Mouse (Mus musculus) A20 (cell line): ENCODE results near the gene Rtn4.

Source experiments
- DNase-seq: peaks from one replicate; pipeline ENCODE4 v3.0.0-alpha.2; 2011; ENCODE audit warnings: low read depth, low spot score

Rtn4 gene

DNA sequence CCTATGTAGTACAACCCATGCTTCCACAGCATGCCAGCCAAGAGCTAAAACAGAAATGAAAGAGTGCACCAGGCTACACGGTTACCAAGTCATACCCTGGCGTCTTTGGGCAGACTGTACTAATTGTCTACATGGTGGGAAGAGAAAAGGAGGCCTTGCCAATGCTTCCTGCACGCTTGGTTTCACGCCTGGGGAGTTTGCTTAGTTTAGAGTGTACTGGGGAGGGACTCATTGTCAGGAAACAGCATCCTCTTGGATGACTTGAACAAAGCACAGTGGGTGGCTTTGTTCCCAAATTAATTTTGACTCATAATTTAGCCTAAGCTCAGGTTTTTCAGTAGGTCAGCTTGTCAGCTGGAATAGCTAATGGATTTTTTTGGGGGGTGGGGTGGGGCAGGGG is 72.3 kb downstream of the Rtn4 start:
- no peak for DNase-seq

- no peak for DNase-seq
These were observed 73.7 kb downstream of the Rtn4 start for GRCm38 (mm10) chr11:29766313-29766982.

- no peak for DNase-seq
These were observed 75.8 kb downstream of the Rtn4 start for GRCm38 (mm10) chr11:29768523-29768922.

DNA sequence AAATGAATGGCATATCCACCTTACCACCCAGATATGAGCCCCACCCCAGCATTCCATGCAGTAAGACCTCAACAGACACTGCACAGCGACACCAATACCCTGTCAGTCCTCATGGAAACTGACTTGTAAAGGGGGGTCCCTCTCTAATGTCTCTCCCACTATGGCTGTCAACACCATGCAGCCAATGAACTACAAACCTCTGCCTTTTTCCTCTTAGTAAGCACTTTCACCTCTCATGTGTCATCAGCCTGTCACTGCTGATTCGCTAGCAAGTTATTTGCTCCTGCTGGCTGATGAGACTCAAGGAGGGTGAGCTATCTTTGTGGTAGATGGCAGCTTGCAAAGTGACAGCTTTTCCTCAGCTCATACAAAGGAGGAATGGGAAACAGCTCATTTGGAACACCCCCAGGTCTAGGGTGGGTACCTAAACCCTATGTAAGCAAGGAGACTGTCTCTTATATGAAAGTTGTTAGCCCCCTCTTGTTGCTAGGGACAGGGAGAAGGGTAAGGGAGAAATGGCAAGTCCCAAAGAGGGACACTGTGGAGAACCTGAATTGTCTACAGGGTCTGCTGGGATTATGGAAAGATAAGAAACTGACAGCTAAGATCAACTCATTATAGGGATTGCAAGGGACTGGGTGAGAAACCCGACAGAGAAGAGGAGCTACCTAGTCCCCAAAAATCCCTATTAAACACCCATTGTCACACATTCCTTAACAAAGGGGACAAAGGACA is 78.1 kb downstream of the Rtn4 start:
- DNase-seq = no peak

GRCm38 (mm10) chr11:29772279-29772678 is 79.5 kb downstream of the Rtn4 start:
- DNase-seq = no peak

DNA sequence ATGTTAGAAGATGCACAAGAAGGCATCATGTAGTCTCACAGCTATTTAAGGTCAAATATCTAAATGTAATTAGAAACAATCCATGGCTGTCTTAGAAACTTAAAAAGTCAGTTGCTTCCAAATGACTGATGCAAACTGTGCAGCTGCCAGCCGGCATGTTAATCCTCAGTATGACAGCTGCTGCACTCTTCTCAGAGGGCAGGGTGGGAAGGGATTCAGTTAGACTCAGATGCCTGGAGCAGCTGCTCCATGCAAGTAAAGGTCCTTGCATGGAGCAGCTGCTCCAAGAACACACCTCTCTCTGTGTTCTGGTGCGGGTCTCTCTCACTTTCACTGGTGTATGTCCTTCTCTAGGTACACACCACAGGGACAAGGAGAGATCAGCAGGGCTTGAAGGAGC is 81.5 kb downstream of the Rtn4 start:
- no peak for DNase-seq

DNA sequence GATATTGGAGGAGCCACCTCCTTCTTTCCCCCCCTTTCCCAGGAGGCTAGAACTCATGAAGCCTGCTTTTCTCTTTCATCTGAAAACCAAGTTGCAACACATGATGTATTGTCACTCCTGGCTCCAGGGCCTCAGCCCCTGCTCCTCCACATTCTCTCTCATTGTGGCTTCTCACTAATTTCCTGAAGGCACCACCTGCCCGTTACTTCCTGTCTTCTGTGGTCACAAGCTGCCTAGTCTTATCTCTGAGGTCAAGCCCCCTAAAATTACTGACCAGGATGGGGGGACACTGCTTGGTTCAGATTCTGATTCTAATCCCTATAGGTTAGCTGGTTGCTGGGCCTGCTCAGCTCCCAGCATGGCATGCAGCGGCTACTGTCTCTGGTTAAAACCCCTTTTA is 82.0 kb downstream of the Rtn4 start:
- peak; percentile 38 for DNase-seq

GRCm38 (mm10) chr11:29777964-29778363 is 85.2 kb downstream of the Rtn4 start:
- DNase-seq = no peak

DNA sequence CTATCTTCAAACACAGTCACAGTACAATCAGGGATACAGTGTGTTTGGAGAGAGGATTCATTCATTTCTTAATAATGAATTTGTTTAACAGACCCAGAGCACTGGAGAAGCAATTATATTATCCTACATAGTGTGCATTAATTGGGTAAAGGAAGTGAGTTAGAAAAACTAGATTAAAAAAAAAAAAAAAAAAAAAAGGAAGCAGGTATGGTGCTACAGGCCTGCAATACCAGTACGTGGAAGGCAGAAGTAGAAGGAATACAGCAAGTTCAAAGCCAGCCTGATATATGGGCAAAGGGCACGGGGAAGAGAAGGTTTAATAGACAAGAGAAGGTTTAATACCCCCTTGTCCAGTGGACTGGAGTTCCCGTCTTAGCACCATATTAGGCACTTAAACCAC is 86.2 kb downstream of the Rtn4 start:
- no peak for DNase-seq

DNA sequence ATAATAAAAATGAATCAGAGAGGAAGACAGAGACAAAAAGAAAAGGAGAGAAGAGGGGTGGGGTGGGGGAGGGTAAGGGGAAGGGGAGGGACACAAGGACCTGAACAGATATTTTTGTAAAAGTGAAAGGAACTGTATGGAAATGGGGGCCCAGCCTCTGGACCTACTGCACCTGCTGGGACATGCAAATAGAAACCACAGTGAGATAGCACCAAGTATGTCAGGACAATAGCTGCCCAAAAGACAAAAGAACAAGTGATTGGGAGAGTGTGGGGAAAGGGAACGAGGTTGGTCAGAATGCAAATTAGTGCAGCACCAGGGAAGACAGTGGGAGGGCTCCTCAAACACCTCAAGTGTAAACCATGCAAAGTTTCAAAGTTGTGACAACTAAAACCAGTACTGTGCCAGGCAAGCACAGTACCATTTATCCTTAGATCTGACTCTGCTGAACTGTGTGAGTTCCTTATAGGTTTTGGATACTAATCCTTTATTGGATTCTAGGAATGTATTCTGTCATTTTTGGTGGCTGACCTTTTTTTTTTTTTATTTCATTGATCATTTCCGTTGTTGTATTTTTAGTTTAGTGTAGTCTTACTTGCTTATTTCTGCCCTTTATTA is 86.8 kb downstream of the Rtn4 start:
- peak; percentile 73 for DNase-seq

- DNase-seq = peak; percentile 89
These were observed 94.0 kb downstream of the Rtn4 start for GRCm38 (mm10) chr11:29786583-29787219.

- peak; percentile 89 for DNase-seq
These were observed 94.7 kb downstream of the Rtn4 start for GRCm38 (mm10) chr11:29787473-29787872.

- no peak for DNase-seq
These were observed 95.8 kb downstream of the Rtn4 start for GRCm38 (mm10) chr11:29788499-29788898.

- DNase-seq = no peak
These were observed 96.3 kb downstream of the Rtn4 start for GRCm38 (mm10) chr11:29788921-29789638.

GRCm38 (mm10) chr11:29790796-29791195 is 98.0 kb downstream of the Rtn4 start:
- DNase-seq = no peak
